22 mouse cellular contexts compared by ENCODE assay signal in genomic region chr11:32575964-32576759, GRCm38 (mm10). TPM values are rescaled to one million over a fixed set of nuclear protein-coding genes. Genes with fewer than 3 reads are reported as not detected.
A peak's percentile ranks its signal among the peaks of the same experiment; 100 is the strongest.
DNase-seq lines count a peak whose midpoint lies in the region; ATAC-seq and TF ChIP-seq lines count a peak whose summit lies in the region.
"Had no signal": no experiment of that assay in that cellular context is flagged by ENCODE, and none has a peak within 500 bp of the region (broad histone marks: within the 10 kb centered on the region; RNA-seq: fewer than 3 reads in every experiment).

No protein-coding gene starts in this region.

- H3K36me3 ChIP-seq in kidney, embryonic 14.5 days (ENCODE audit: control insufficient read depth, insufficient read depth, low read length), result no peaks in the 10 kb centered on the region
- no peaks in the 10 kb centered on the region for H3K36me3 ChIP-seq in embryonic facial prominence, embryonic 14.5 days (ENCODE audit: control insufficient read depth, insufficient read depth, low read length)
- H3K36me3 ChIP-seq in midbrain, embryonic 12.5 days, result no peaks in the 10 kb centered on the region
- H3K36me3 ChIP-seq in lung, postnatal 0 days (ENCODE audit: insufficient read depth, low read length), result no peaks in the 10 kb centered on the region
- H3K36me3 ChIP-seq: embryonic facial prominence, embryonic 15.5 days; heart, embryonic 15.5 days; limb, embryonic 10.5 days had no signal

- no peak for DNase-seq in kidney, adult 18-20 months
- DNase-seq in brain, embryonic 14.5 days (ENCODE audit: low read depth), result peak; percentile 30
- peak; percentile 61 for DNase-seq in embryonic facial prominence, embryonic 14.5 days (ENCODE audit: low spot score)
- no peak for DNase-seq in yolk sac, embryonic 10.5 days (ENCODE audit: low spot score)
- DNase-seq in lung, postnatal 0 days (ENCODE audit: low spot score), result no peak
- DNase-seq in gastrocnemius, postnatal 36 days, result no peak
- DNase-seq: adrenal gland, postnatal 10 days; B cell, adult 2 months; cerebellum, adult 2 months; kidney, postnatal 25 days; liver, embryonic 13.5 days; right cerebral cortex, postnatal 14 days had no signal

- H3K27ac ChIP-seq in kidney, embryonic 14.5 days (ENCODE audit: low read depth, low read length), result no peak overlapping the region
- H3K27ac ChIP-seq in embryonic facial prominence, embryonic 14.5 days (replicated peaks; ENCODE audit: low read depth, low read length), result no peak overlapping the region
- peak overlapping the region; percentile 39; the same call in 1 of the 2 replicates for H3K27ac ChIP-seq in midbrain, embryonic 12.5 days (replicated peaks)
- H3K27ac ChIP-seq in lung, postnatal 0 days (ENCODE audit: low read length), result no peak overlapping the region
- H3K27ac ChIP-seq: embryonic facial prominence, embryonic 15.5 days; heart, embryonic 15.5 days; left cerebral cortex, adult 2 months; limb, embryonic 10.5 days; liver, embryonic 13.5 days; stomach, postnatal 0 days had no signal

- H3K9me3 ChIP-seq in kidney, embryonic 14.5 days (ENCODE audit: control insufficient read depth, low read length), result no peaks in the 10 kb centered on the region
- H3K9me3 ChIP-seq in embryonic facial prominence, embryonic 14.5 days (ENCODE audit: control insufficient read depth, low read length), result no peaks in the 10 kb centered on the region
- H3K9me3 ChIP-seq in midbrain, embryonic 12.5 days, result no peaks in the 10 kb centered on the region
- no peaks in the 10 kb centered on the region for H3K9me3 ChIP-seq in lung, postnatal 0 days (ENCODE audit: low read length)
- H3K9me3 ChIP-seq: embryonic facial prominence, embryonic 15.5 days; heart, embryonic 15.5 days; limb, embryonic 10.5 days; liver, embryonic 13.5 days had no signal

- H3K27me3 ChIP-seq in kidney, embryonic 14.5 days (ENCODE audit: control insufficient read depth, insufficient read depth, low read length), result no peaks in the 10 kb centered on the region
- H3K27me3 ChIP-seq in embryonic facial prominence, embryonic 14.5 days (replicated peaks; ENCODE audit: control insufficient read depth, insufficient read depth, low read length), result no peaks in the 10 kb centered on the region
- H3K27me3 ChIP-seq in midbrain, embryonic 12.5 days, result no peaks in the 10 kb centered on the region
- H3K27me3 ChIP-seq in lung, postnatal 0 days (replicated peaks; ENCODE audit: insufficient read depth, low read length), result no peaks in the 10 kb centered on the region
- H3K27me3 ChIP-seq: embryonic facial prominence, embryonic 15.5 days; heart, embryonic 15.5 days; liver, embryonic 13.5 days had no signal

- WGBS in kidney, embryonic 14.5 days, result 45% methylated on average over 6 of the region's 6 CpGs
- WGBS in embryonic facial prominence, embryonic 14.5 days, result 67% methylated on average over 6 of the region's 6 CpGs
- WGBS in midbrain, embryonic 12.5 days, result 86% methylated on average over 6 of the region's 6 CpGs
- WGBS in lung, postnatal 0 days, result 81% methylated on average over 6 of the region's 6 CpGs

- intact Hi-C loops in gastrocnemius, postnatal 36 days (cut with DNase I), result no loop called here

- H3K4me1 ChIP-seq in kidney, embryonic 14.5 days (ENCODE audit: control insufficient read depth, insufficient read depth, low read length), result peaks cover 21% of the 10 kb centered on the region
- no peaks in the 10 kb centered on the region for H3K4me1 ChIP-seq in embryonic facial prominence, embryonic 14.5 days (ENCODE audit: control insufficient read depth, insufficient read depth, low read length)
- H3K4me1 ChIP-seq in midbrain, embryonic 12.5 days, result no peaks in the 10 kb centered on the region; the same call in 1 of the 2 replicates
- H3K4me1 ChIP-seq in lung, postnatal 0 days (ENCODE audit: insufficient read depth, low read depth, low read length), result no peaks in the 10 kb centered on the region
- H3K4me1 ChIP-seq: heart, embryonic 15.5 days had no signal

- H3K9ac ChIP-seq in kidney, embryonic 14.5 days (ENCODE audit: low read depth, low read length), result no peak overlapping the region
- no peak overlapping the region for H3K9ac ChIP-seq in embryonic facial prominence, embryonic 14.5 days (ENCODE audit: low read depth, low read length)
- H3K9ac ChIP-seq in midbrain, embryonic 12.5 days (replicated peaks), result no peak overlapping the region
- no peak overlapping the region for H3K9ac ChIP-seq in lung, postnatal 0 days (replicated peaks; ENCODE audit: low read depth)
- H3K9ac ChIP-seq: embryonic facial prominence, embryonic 15.5 days; heart, embryonic 15.5 days; liver, embryonic 13.5 days had no signal

- H3K4me2 ChIP-seq in kidney, embryonic 14.5 days (replicated peaks; ENCODE audit: low read depth, low read length), result no peak overlapping the region
- no peak overlapping the region for H3K4me2 ChIP-seq in embryonic facial prominence, embryonic 14.5 days (ENCODE audit: low read depth, low read length)
- H3K4me2 ChIP-seq in midbrain, embryonic 12.5 days (replicated peaks), result no peak overlapping the region
- H3K4me2 ChIP-seq in lung, postnatal 0 days (replicated peaks; ENCODE audit: low read depth, low read length), result no peak overlapping the region
- H3K4me2 ChIP-seq: embryonic facial prominence, embryonic 15.5 days; heart, embryonic 15.5 days; liver, embryonic 13.5 days had no signal

- no peak for TF ChIP-seq POLR2A in brain, embryonic 14.5 days (IDR thresholded peaks at IDR 0.05; ENCODE audit: borderline replicate concordance, extremely low read depth, insufficient read depth, insufficient read length, poor library complexity, severe bottlenecking)

- TF ChIP-seq EP300 in lung, postnatal 0 days (IDR thresholded peaks at IDR 0.05), result no peak

- no peak overlapping the region for H3K4me3 ChIP-seq in kidney, embryonic 14.5 days (ENCODE audit: low read length)
- no peak overlapping the region for H3K4me3 ChIP-seq in embryonic facial prominence, embryonic 14.5 days (ENCODE audit: low read depth, low read length)
- no peak overlapping the region for H3K4me3 ChIP-seq in midbrain, embryonic 12.5 days
- H3K4me3 ChIP-seq in lung, postnatal 0 days (ENCODE audit: low read depth, low read length), result no peak overlapping the region
- H3K4me3 ChIP-seq: embryonic facial prominence, embryonic 15.5 days; heart, embryonic 15.5 days; left cerebral cortex, adult 2 months; limb, embryonic 10.5 days; liver, embryonic 13.5 days had no signal

- ATAC-seq in kidney, embryonic 14.5 days (ENCODE audit: low FRiP score, low TSS enrichment), result peak; percentile 90
- ATAC-seq in embryonic facial prominence, embryonic 14.5 days (ENCODE audit: low read depth), result peak; percentile 41; the same call in 1 of the 2 replicates
- no peak for ATAC-seq in midbrain, embryonic 12.5 days (ENCODE audit: low FRiP score, low read depth)
- ATAC-seq in lung, postnatal 0 days, result no peak
- ATAC-seq: forebrain, embryonic 14.5 days had no signal

- no peak for TF ChIP-seq CTCF in brain, embryonic 14.5 days (IDR thresholded peaks at IDR 0.05; ENCODE audit: borderline replicate concordance, extremely low read depth, insufficient read depth, insufficient read length)
- no peak for TF ChIP-seq CTCF in lung, postnatal 0 days (IDR thresholded peaks at IDR 0.05)

RNA-seq across cellular contexts. Expression of gene Stk10, which starts 43.1 kb away (rescaled TPM):
- 3.5 TPM in 2 replicates for polyA plus RNA-seq in kidney, embryonic 14.5 days (2014; fragmentation: Nextera tagmentation; extraction: Ambion mirVana)
- 4.0 and 5.7 TPM in 2 replicates for polyA plus RNA-seq in brain, embryonic 14.5 days (2012; rRNA removed)
- polyA plus RNA-seq in embryonic facial prominence, embryonic 14.5 days (2014; fragmentation: Nextera tagmentation; extraction: Ambion mirVana), result 2.8 and 2.9 TPM in 2 replicates
- 1.8 TPM in 2 replicates for polyA plus RNA-seq in midbrain, embryonic 12.5 days (2016; fragmentation: Nextera tagmentation; extraction: Ambion mirVana)
- polyA plus RNA-seq in lung, postnatal 0 days (2015; fragmentation: Nextera tagmentation; extraction: Ambion mirVana), result 1.9 and 2.4 TPM in 2 replicates
- 1 to 10 TPM; 2.0 to 2.5 TPM for total RNA-seq in gastrocnemius, postnatal 36 days (2021)

RNA-seq across cellular contexts. Expression of gene Efcab9, which starts 44.3 kb away (rescaled TPM):
- 0.43 and 0.46 TPM in 2 replicates for polyA plus RNA-seq in kidney, embryonic 14.5 days (2014; fragmentation: Nextera tagmentation; extraction: Ambion mirVana)
- polyA plus RNA-seq in brain, embryonic 14.5 days (2012; rRNA removed), result not detected in 2 replicates
- polyA plus RNA-seq in embryonic facial prominence, embryonic 14.5 days (2014; fragmentation: Nextera tagmentation; extraction: Ambion mirVana), result 0.31 TPM in 1 of 2 replicates, not detected in the other
- 0.51 and 0.89 TPM in 2 replicates for polyA plus RNA-seq in midbrain, embryonic 12.5 days (2016; fragmentation: Nextera tagmentation; extraction: Ambion mirVana)
- polyA plus RNA-seq in lung, postnatal 0 days (2015; fragmentation: Nextera tagmentation; extraction: Ambion mirVana), result 0.18 and 0.30 TPM in 2 replicates
- 1 to 10 TPM in 1 of 2 experiments, under 1 TPM in 1; 0.84 to 1.2 TPM for total RNA-seq in gastrocnemius, postnatal 36 days (2021)
- total RNA-seq: common myeloid progenitor, adult 5-6 weeks; hematopoietic stem cell, adult 5-6 weeks had no signal
- polyA plus RNA-seq: embryonic facial prominence, embryonic 15.5 days; forebrain, embryonic 14.5 days had no signal

Comparison
In these comparisons a context has a peak if more than half of its experiments do, and no peak if none do; other contexts are left out.
1. ATAC-seq: peak in kidney, embryonic 14.5 days (single experiment) and embryonic facial prominence, embryonic 14.5 days (single experiment); none in midbrain, embryonic 12.5 days (single experiment) and lung, postnatal 0 days (single experiment).
2. DNase-seq: peak in brain, embryonic 14.5 days (single experiment) and embryonic facial prominence, embryonic 14.5 days (single experiment); none in kidney, adult 18-20 months (single experiment), yolk sac, embryonic 10.5 days (single experiment), lung, postnatal 0 days (single experiment) and gastrocnemius, postnatal 36 days (0 of 2).